In the genomic region with DNA sequence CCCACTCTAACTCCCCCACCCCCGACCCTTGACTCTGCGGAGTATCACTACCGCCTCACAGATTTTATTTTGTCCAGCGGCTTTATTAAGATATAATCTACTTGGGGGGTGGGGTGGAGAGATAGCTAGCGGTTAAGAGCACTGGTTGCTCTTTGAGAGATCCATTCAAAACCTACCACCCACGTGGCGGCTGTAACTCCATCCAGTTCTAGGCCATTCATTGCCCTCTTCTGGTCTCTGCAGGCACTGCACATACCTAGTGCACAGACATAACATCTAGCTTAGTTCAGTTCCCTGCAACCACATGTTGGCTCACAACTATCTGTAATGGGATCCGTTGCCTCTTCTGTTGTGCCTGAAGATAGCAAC, we compare ENCODE assay signal across 9 mouse cellular contexts. TPM values are rescaled to one million over a fixed set of nuclear protein-coding genes. Genes with fewer than 3 reads are reported as not detected.
DNase-seq lines count a peak whose midpoint lies in the region; ATAC-seq and TF ChIP-seq lines count a peak whose summit lies in the region.
"Had no signal": no experiment of that assay in that cellular context is flagged by ENCODE, and none has a peak within 500 bp of the region (broad histone marks: within the 10 kb centered on the region; RNA-seq: fewer than 3 reads in every experiment).

No protein-coding gene starts in this region.

- peak overlapping the region; percentile 16; the same call in 1 of the 2 replicates for H3K4me2 ChIP-seq in heart, embryonic 16.5 days (ENCODE audit: low read depth, low read length)
- H3K4me2 ChIP-seq in kidney, postnatal 0 days (ENCODE audit: low read length) = peak overlapping the region; percentile 25
- peak overlapping the region; percentile 44 for H3K4me2 ChIP-seq in neural tube, embryonic 15.5 days

- H3K4me3 ChIP-seq in heart, embryonic 16.5 days (ENCODE audit: low read length) = no peak overlapping the region
- no peak overlapping the region for H3K4me3 ChIP-seq in kidney, postnatal 0 days (replicated peaks; ENCODE audit: low read depth, low read length)
- H3K4me3 ChIP-seq in lung, adult 2 months (replicated peaks; ENCODE audit: extremely low read depth, low read depth, low read length) = no peak overlapping the region
- H3K4me3 ChIP-seq in neural tube, embryonic 15.5 days (replicated peaks) = no peak overlapping the region

- TF ChIP-seq CTCF in kidney, postnatal 0 days (IDR thresholded peaks at IDR 0.05; ENCODE audit: low read depth) = peak; percentile 84
- TF ChIP-seq CTCF in lung, adult 2 months (IDR thresholded peaks at IDR 0.05; ENCODE audit: insufficient read depth, low read length) = peak; percentile 71

- no peak for TF ChIP-seq POLR2A in lung, adult 2 months (IDR thresholded peaks at IDR 0.05; ENCODE audit: borderline replicate concordance, extremely low read depth, low read depth, low read length)

- DNase-seq in MEL-GATA-1-ER (ENCODE audit: extremely low read depth, low read depth) = peak; percentile 70
- DNase-seq in adrenal gland, postnatal 25 days = peak; percentile 58
- DNase-seq in kidney, postnatal 0 days (ENCODE audit: low spot score) = peak; percentile 91
- DNase-seq in lung, adult 2 months = peak; percentile 51

- peaks cover 9% of the 10 kb centered on the region for H3K27me3 ChIP-seq in heart, embryonic 16.5 days (ENCODE audit: control insufficient read depth, insufficient read depth, low read length)
- no peaks in the 10 kb centered on the region for H3K27me3 ChIP-seq in kidney, postnatal 0 days (ENCODE audit: insufficient read depth, low read length)
- peaks cover 5% of the 10 kb centered on the region for H3K27me3 ChIP-seq in neural tube, embryonic 15.5 days (replicated peaks)

- no peaks in the 10 kb centered on the region for H3K36me3 ChIP-seq in heart, embryonic 16.5 days (ENCODE audit: control insufficient read depth, insufficient read depth)
- H3K36me3 ChIP-seq in kidney, postnatal 0 days (ENCODE audit: insufficient read depth, low read length) = 0 out of 2 replicates have a peak, but pooled peaks cover 4% of the 10 kb centered on the region
- peaks cover 20% of the 10 kb centered on the region for H3K36me3 ChIP-seq in neural tube, embryonic 15.5 days

- peaks cover 4% of the 10 kb centered on the region; the same call in 1 of the 2 replicates for H3K4me1 ChIP-seq in heart, embryonic 16.5 days (ENCODE audit: control insufficient read depth, insufficient read depth, low read length)
- H3K4me1 ChIP-seq in kidney, postnatal 0 days (replicated peaks; ENCODE audit: insufficient read depth, low read length) = peaks cover 9% of the 10 kb centered on the region; the same call in 1 of the 2 replicates
- H3K4me1 ChIP-seq in lung, adult 2 months (ENCODE audit: control insufficient read depth, insufficient read depth, low read length) = no peaks in the 10 kb centered on the region; the same call in 1 of the 2 replicates
- H3K4me1 ChIP-seq in neural tube, embryonic 15.5 days = peaks cover 10% of the 10 kb centered on the region

- 0 out of 2 replicates have a peak, but pooled peaks have one; percentile 60 for ATAC-seq in erythroblast, adult 5-6 weeks (replicated peaks; ENCODE audit: low FRiP score, poor library complexity, severe bottlenecking)
- ATAC-seq in heart, embryonic 16.5 days (replicated peaks; ENCODE audit: extremely low read depth, insufficient read depth, low FRiP score) = peak; percentile 49; the same call in 1 of the 2 replicates
- ATAC-seq in kidney, postnatal 0 days (replicated peaks; ENCODE audit: low FRiP score, low read depth) = peak; percentile 71
- peak; percentile 79 for ATAC-seq in neural tube, embryonic 15.5 days (ENCODE audit: low FRiP score)
- ATAC-seq in monocyte, adult 5-6 weeks (replicated peaks; ENCODE audit: insufficient number of reproducible peaks, low FRiP score, low TSS enrichment, poor library complexity, severe bottlenecking) = no peak

- no peak overlapping the region for H3K27ac ChIP-seq in heart, embryonic 16.5 days (ENCODE audit: low read length)
- no peak overlapping the region for H3K27ac ChIP-seq in kidney, postnatal 0 days
- H3K27ac ChIP-seq in neural tube, embryonic 15.5 days (replicated peaks) = no peak overlapping the region
- H3K27ac ChIP-seq: macrophage had no signal

- H3K9ac ChIP-seq in heart, embryonic 16.5 days (ENCODE audit: low read length) = no peak overlapping the region
- H3K9ac ChIP-seq in kidney, postnatal 0 days (ENCODE audit: low read depth, low read length) = no peak overlapping the region
- no peak overlapping the region for H3K9ac ChIP-seq in neural tube, embryonic 15.5 days (replicated peaks)

- 0 out of 2 replicates have a peak, but pooled peaks cover 2% of the 10 kb centered on the region for H3K9me3 ChIP-seq in heart, embryonic 16.5 days (replicated peaks; ENCODE audit: control insufficient read depth, low read length)
- H3K9me3 ChIP-seq in kidney, postnatal 0 days (replicated peaks; ENCODE audit: low read length) = no peaks in the 10 kb centered on the region; the same call in 1 of the 2 replicates
- H3K9me3 ChIP-seq in neural tube, embryonic 15.5 days (replicated peaks) = no peaks in the 10 kb centered on the region

- WGBS in heart, embryonic 16.5 days = 4% methylated on average over 8 of the region's 8 CpGs
- 4% methylated on average over 8 of the region's 8 CpGs for WGBS in kidney, postnatal 0 days
- WGBS in lung, adult 2 months = 6% methylated on average over 8 of the region's 8 CpGs
- 6% methylated on average over 8 of the region's 8 CpGs for WGBS in neural tube, embryonic 15.5 days

RNA-seq across cellular contexts. Expression of a gene that starts 27.4 kb away (rescaled TPM):
- 8.4 and 12.6 TPM in 2 replicates for total RNA-seq in adrenal gland, postnatal 25 days (2021)
- total RNA-seq in erythroblast, adult 5-6 weeks (2015; ENCODE audit: low replicate concordance) = 0.42 and 0.58 TPM in 2 replicates
- 0.17 and 1.5 TPM in 2 replicates for total RNA-seq in erythroblast, adult 5-6 weeks (2017; ENCODE audit: low replicate concordance)
- polyA plus RNA-seq in heart, embryonic 16.5 days (2015; fragmentation: Nextera tagmentation; extraction: Ambion mirVana) = 8.7 and 10.2 TPM in 2 replicates
- 12.6 and 13.0 TPM in 2 replicates for polyA plus RNA-seq in kidney, postnatal 0 days (2015; fragmentation: Nextera tagmentation; extraction: Ambion mirVana)
- 33.0 and 36.4 TPM in 2 replicates for polyA plus RNA-seq in lung, adult 2 months (2012; rRNA removed)
- polyA plus RNA-seq in neural tube, embryonic 15.5 days (2015; fragmentation: Nextera tagmentation; extraction: Ambion mirVana) = 47.7 and 60.7 TPM in 2 replicates
- total RNA-seq in monocyte, adult 5-6 weeks (2017) = 1.2 to 2.5 TPM (median 2.1 TPM) in 3 replicates

RNA-seq across cellular contexts. Expression of a gene that starts 51.8 kb away (rescaled TPM):
- 62.9 and 66.6 TPM in 2 replicates for total RNA-seq in adrenal gland, postnatal 25 days (2021)
- total RNA-seq in erythroblast, adult 5-6 weeks (2015; ENCODE audit: low replicate concordance) = not detected in 2 replicates
- total RNA-seq in erythroblast, adult 5-6 weeks (2017; ENCODE audit: low replicate concordance) = 1.2 TPM in 1 of 2 replicates, not detected in the other
- polyA plus RNA-seq in heart, embryonic 16.5 days (2015; fragmentation: Nextera tagmentation; extraction: Ambion mirVana) = 63.5 and 86.0 TPM in 2 replicates
- polyA plus RNA-seq in kidney, postnatal 0 days (2015; fragmentation: Nextera tagmentation; extraction: Ambion mirVana) = 41.7 and 43.8 TPM in 2 replicates
- polyA plus RNA-seq in lung, adult 2 months (2012; rRNA removed) = 496 and 612 TPM in 2 replicates
- polyA plus RNA-seq in neural tube, embryonic 15.5 days (2015; fragmentation: Nextera tagmentation; extraction: Ambion mirVana) = 10.7 and 17.8 TPM in 2 replicates
- 0.68 TPM in 1 of 3 replicates, not detected in the others for total RNA-seq in monocyte, adult 5-6 weeks (2017)
- polyA plus RNA-seq: macrophage had no signal

RNA-seq across cellular contexts. Expression of a gene that starts 52.9 kb away (rescaled TPM):
- 74.4 and 90.3 TPM in 2 replicates for total RNA-seq in adrenal gland, postnatal 25 days (2021)
- 2.1 and 3.5 TPM in 2 replicates for total RNA-seq in erythroblast, adult 5-6 weeks (2015; ENCODE audit: low replicate concordance)
- 2.9 and 4.5 TPM in 2 replicates for total RNA-seq in erythroblast, adult 5-6 weeks (2017; ENCODE audit: low replicate concordance)
- polyA plus RNA-seq in heart, embryonic 16.5 days (2015; fragmentation: Nextera tagmentation; extraction: Ambion mirVana) = 15.3 and 15.9 TPM in 2 replicates
- 20.8 and 22.0 TPM in 2 replicates for polyA plus RNA-seq in kidney, postnatal 0 days (2015; fragmentation: Nextera tagmentation; extraction: Ambion mirVana)
- 68.6 and 76.8 TPM in 2 replicates for polyA plus RNA-seq in lung, adult 2 months (2012; rRNA removed)
- polyA plus RNA-seq in neural tube, embryonic 15.5 days (2015; fragmentation: Nextera tagmentation; extraction: Ambion mirVana) = 20.1 and 20.9 TPM in 2 replicates
- 7.0 to 22.6 TPM (median 19.4 TPM) in 3 replicates for total RNA-seq in monocyte, adult 5-6 weeks (2017)

RNA-seq across cellular contexts. Expression of a gene that starts 57.2 kb away (rescaled TPM):
- total RNA-seq in adrenal gland, postnatal 25 days (2021) = 15.9 and 18.3 TPM in 2 replicates
- total RNA-seq in erythroblast, adult 5-6 weeks (2015; ENCODE audit: low replicate concordance) = 2.3 TPM in 1 of 2 replicates, not detected in the other
- 0.60 and 1.5 TPM in 2 replicates for total RNA-seq in erythroblast, adult 5-6 weeks (2017; ENCODE audit: low replicate concordance)
- 2.5 and 3.4 TPM in 2 replicates for polyA plus RNA-seq in heart, embryonic 16.5 days (2015; fragmentation: Nextera tagmentation; extraction: Ambion mirVana)
- polyA plus RNA-seq in kidney, postnatal 0 days (2015; fragmentation: Nextera tagmentation; extraction: Ambion mirVana) = 3.4 and 3.6 TPM in 2 replicates
- 8.6 and 11.2 TPM in 2 replicates for polyA plus RNA-seq in lung, adult 2 months (2012; rRNA removed)
- polyA plus RNA-seq in neural tube, embryonic 15.5 days (2015; fragmentation: Nextera tagmentation; extraction: Ambion mirVana) = 5.9 and 6.1 TPM in 2 replicates
- total RNA-seq in monocyte, adult 5-6 weeks (2017) = 6.7 to 9.7 TPM (median 9.1 TPM) in 3 replicates
